In the genomic region with DNA sequence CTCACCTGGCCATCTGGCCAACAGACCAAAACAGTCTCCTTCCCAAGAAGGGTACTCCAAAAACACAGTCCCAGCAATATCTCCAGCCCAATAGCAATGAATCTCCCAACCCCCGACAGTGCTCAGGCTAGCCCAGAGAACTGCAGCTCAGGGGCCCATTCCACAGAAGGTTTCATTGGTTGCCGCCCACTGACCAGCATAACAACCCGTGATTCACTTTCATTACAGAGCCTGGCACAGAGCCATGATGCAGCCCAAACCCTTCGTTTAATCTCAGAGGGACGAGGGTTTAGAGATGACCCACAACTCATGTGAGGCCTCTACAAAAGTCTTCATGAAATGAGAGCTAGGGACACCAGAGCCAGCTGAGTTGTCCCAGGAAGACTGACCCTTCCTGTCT, we compare ENCODE assay signal across 8 mouse cellular contexts.
"Had no signal": no experiment of that assay in that cellular context is flagged by ENCODE, and none has a peak within 500 bp of the region (broad histone marks: within the 10 kb centered on the region; RNA-seq: fewer than 3 reads in every experiment).

No protein-coding gene starts in this region.

- DNase-seq: kidney, postnatal 25 days; liver; liver, embryonic 13.5 days; liver, postnatal 0 days; lung, postnatal 36 days; retina, postnatal 1 day; right cerebral cortex, postnatal 14 days; thymus, postnatal 4 days had no signal
